Mouse (Mus musculus) layer of hippocampus, postnatal 25 days (tissue): Measurements from ENCODE around the gene Gm21987. TPM values are rescaled to one million over a fixed set of nuclear protein-coding genes. Genes with fewer than 3 reads are reported as not detected.
"Not testable (repeated sequence)": the region's sequence is repeated elsewhere in the genome, so short reads cannot be mapped to it uniquely, and the experiment has no call there.

Experiments
- DNase-seq, 2 experiments: peaks; one replicate each; pipeline ENCODE4 v3.0.0; 2022; ENCODE audit warnings: mixed read lengths in 2 of 2, low spot score in 1 of 2; ENCODE audit errors: extremely low spot score in 1 of 2
- total RNA-seq, 2 experiments: library from RNA; stranded (reverse); gene quantifications; 2 replicates each; pipeline ENCODE4 v1.2.3; 2021

Gm21987 gene
- total RNA-seq, result under 1 TPM in 1 of 2 experiments, not detected in 1; 0.94 TPM

GRCm38 (mm10) chr16:38346529-38347325 lies at the start of gene Gm21987, which contains the start of gene Cox17:
Gene Gm21987 (plus strand): TSS chr16:38347040.
Gene Cox17 (plus strand): TSS chr16:38346991.
- peak; percentile 77 to 84 for DNase-seq

GRCm38 (mm10) chr16:38298410-38298809 lies 48.4 kb upstream of the Gm21987 start:
- DNase-seq, result no peak

DNA sequence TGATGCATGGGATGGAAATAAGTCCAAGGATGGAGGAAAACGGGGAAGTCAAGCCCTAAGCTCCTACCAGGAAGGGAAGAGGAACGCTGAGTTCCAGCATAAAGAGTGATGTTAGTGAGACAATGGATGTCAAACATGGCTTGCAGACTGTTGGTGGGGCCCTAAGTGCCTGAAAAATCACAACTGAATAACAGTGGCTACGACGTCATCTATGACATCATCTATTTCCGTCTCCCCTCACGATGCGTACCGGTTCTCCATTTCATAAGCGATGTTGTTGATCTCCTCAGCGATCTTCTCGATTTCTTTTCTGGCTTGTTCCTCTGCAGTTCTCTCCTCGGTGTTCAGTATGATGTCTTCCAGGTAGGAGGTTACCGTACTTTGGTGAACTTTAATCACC lies 44.5 kb upstream of the Gm21987 start:
- no peak for DNase-seq

- no peak for DNase-seq
These were observed 42.2 kb upstream of the Gm21987 start for GRCm38 (mm10) chr16:38304460-38305194.

GRCm38 (mm10) chr16:38306571-38307220 lies 40.1 kb upstream of the Gm21987 start:
- no peak for DNase-seq

GRCm38 (mm10) chr16:38307221-38307605 lies 39.6 kb upstream of the Gm21987 start:
- DNase-seq, result no peak

DNA sequence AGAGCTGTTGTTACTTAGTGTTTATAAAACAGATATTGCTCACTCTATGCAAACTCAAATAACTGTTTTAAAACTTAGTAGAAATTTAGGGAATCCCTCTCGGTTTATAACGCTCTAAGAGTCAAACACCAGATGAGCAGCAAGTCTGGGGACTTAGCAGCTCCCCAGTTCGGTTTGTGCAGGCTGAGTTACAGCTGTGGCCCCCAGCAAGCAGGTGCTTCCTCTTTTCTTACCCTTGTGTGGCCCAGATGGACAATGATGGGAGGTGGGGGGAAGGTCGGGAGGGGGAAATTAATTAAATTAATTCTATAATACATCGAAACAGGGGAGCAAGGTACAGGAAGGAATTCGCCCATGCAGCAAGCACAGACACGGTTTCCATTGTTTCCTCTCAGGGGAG lies 39.2 kb upstream of the Gm21987 start:
- no peak for DNase-seq

- no peak for DNase-seq
These were observed 38.6 kb upstream of the Gm21987 start for GRCm38 (mm10) chr16:38308195-38308594.

GRCm38 (mm10) chr16:38318492-38318891 lies 28.3 kb upstream of the Gm21987 start:
- no peak for DNase-seq

DNA sequence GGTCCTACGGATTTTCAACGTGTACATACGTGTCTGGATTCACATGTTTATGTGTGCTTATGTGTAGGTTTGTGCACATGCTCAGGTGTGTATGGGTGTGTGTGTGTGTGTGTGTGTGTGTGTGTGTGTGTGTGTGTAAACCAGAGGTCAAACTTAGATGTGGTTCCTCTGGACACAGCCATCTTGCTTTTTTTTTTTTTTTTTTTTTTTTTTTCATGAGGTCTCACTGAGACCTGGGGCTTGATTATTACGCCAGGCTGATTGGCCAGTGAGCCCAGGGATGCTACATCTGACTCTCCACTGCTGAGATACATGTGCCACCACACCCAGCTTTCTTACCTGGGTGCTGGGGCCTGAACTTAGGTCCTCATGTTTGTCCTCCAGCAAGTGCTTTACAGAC lies 27.8 kb upstream of the Gm21987 start:
- no peak for DNase-seq

GRCm38 (mm10) chr16:38321452-38321935 lies 25.3 kb upstream of the Gm21987 start:
- DNase-seq, result peak; percentile 30 to 67

GRCm38 (mm10) chr16:38324311-38324710 lies 22.5 kb upstream of the Gm21987 start:
- DNase-seq, result no peak

- no peak for DNase-seq
These were observed 20.0 kb upstream of the Gm21987 start for GRCm38 (mm10) chr16:38326778-38327397.

GRCm38 (mm10) chr16:38329340-38329739 lies 17.5 kb upstream of the Gm21987 start:
- no peak for DNase-seq

- DNase-seq, result no peak
These were observed 12.4 kb upstream of the Gm21987 start for GRCm38 (mm10) chr16:38334431-38334830.

GRCm38 (mm10) chr16:38338077-38338476 lies 8.8 kb upstream of the Gm21987 start:
- not testable (repeated sequence) for DNase-seq

GRCm38 (mm10) chr16:38341396-38342324 lies 5.2 kb upstream of the Gm21987 start, which contains the start of gene Maats1:
Gene Maats1 (minus strand): TSS chr16:38342143.
- peak; percentile 54 to 63 for DNase-seq

DNA sequence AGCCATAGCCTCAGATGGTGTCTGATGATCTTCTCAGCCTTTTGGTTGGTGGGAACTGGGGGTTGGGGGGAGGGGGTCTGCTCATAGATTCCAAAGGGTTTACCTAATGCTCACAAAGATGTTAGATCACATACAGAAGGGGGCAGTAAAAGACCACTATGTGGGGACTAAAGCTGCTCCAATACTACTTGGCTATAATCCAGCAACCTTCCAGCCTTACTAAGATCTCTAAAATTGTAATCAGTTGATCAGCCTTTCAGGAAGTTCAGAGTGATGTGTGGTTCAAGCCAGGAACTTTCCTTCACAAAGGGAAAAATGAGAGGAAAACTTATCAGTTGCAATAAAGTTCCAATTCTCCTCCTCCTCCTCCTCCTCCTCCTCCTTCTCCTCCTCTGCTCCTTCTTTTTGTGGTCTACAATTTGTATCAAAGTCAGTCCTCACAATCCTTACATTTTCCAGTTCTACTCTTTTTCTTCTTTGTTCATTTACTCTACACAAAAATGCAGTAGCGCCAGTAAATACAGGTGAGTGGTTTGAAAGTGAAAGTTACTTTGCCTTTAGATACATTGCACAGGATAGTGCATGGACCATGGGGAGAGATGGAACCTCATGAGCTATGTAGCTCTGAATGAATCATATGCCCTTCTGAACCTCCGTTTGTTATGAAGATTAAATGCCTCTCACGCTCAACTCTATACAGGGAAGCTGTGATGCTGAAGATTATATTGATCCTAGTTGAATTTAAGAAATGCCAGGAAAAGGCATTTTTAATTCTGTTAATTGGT lies 1.7 kb upstream of the Gm21987 start:
- no peak for DNase-seq

DNA sequence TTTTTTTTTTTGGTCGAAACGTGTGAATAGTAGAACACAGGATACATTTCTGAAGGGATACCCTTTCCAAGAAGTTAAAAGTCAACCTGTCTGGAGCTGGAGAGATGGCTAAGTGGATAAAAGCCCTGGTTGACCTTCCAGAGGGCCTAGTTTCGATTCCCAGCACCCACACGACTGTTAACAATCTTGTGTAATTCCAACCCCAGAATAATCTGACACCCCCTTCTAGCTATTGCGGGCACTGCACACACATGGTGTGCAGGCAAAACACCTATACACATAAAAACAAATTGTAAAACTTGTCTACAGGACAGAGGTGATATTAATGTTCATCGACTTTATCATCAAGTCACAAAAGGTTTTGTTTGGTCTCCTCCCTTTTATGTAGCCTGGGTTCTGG lies 748 bp downstream of the Gm21987 start:
- no peak for DNase-seq
